Mouse (Mus musculus): ENCODE results near the gene Tnfrsf19.

The Tnfrsf19 gene

GRCm38 (mm10) chr14:61020968-61021367 lies 25.3 kb downstream of the Tnfrsf19 start:
- no peak for DNase-seq (ENCODE audit: low spot score)

GRCm38 (mm10) chr14:61019880-61020279 lies 26.4 kb downstream of the Tnfrsf19 start:
- DNase-seq (ENCODE audit: low spot score): no peak

GRCm38 (mm10) chr14:61014544-61014943 lies 31.7 kb downstream of the Tnfrsf19 start:
- DNase-seq (ENCODE audit: low spot score): no peak

- no peak for DNase-seq (ENCODE audit: low spot score)
These were observed 33.8 kb downstream of the Tnfrsf19 start for GRCm38 (mm10) chr14:61012397-61012931.

GRCm38 (mm10) chr14:61011621-61012174 lies 34.6 kb downstream of the Tnfrsf19 start:
- no peak for DNase-seq (ENCODE audit: low spot score)

GRCm38 (mm10) chr14:61005127-61005837 lies 41.0 kb downstream of the Tnfrsf19 start:
- no peak for DNase-seq (ENCODE audit: low spot score)

GRCm38 (mm10) chr14:61003676-61004075 lies 42.6 kb downstream of the Tnfrsf19 start:
- no peak for DNase-seq (ENCODE audit: low spot score)

- no peak for DNase-seq (ENCODE audit: low spot score)
These were observed 46.2 kb downstream of the Tnfrsf19 start for GRCm38 (mm10) chr14:61000072-61000471.

GRCm38 (mm10) chr14:60996556-60996955 lies 49.7 kb downstream of the Tnfrsf19 start:
- no peak for DNase-seq (ENCODE audit: low spot score)

GRCm38 (mm10) chr14:60993506-60993905 lies 52.8 kb downstream of the Tnfrsf19 start:
- DNase-seq (ENCODE audit: low spot score): no peak

- no peak for DNase-seq (ENCODE audit: low spot score)
These were observed 53.2 kb downstream of the Tnfrsf19 start for GRCm38 (mm10) chr14:60993092-60993491.

GRCm38 (mm10) chr14:60992144-60992543 lies 54.1 kb downstream of the Tnfrsf19 start:
- no peak for DNase-seq (ENCODE audit: low spot score)

- no peak for DNase-seq (ENCODE audit: low spot score)
These were observed 58.1 kb downstream of the Tnfrsf19 start for GRCm38 (mm10) chr14:60988228-60988627.

- DNase-seq (ENCODE audit: low spot score): no peak
These were observed 59.4 kb downstream of the Tnfrsf19 start for GRCm38 (mm10) chr14:60986926-60987325.

GRCm38 (mm10) chr14:60985077-60985476 lies 61.2 kb downstream of the Tnfrsf19 start:
- no peak for DNase-seq (ENCODE audit: low spot score)

GRCm38 (mm10) chr14:60984266-60984665 lies 62.0 kb downstream of the Tnfrsf19 start:
- DNase-seq (ENCODE audit: low spot score): no peak

- no peak for DNase-seq (ENCODE audit: low spot score)
These were observed 64.2 kb downstream of the Tnfrsf19 start for GRCm38 (mm10) chr14:60982126-60982525.

GRCm38 (mm10) chr14:60980244-60980887 lies 65.9 kb downstream of the Tnfrsf19 start:
- no peak for DNase-seq (ENCODE audit: low spot score)

GRCm38 (mm10) chr14:60978129-60978528 lies 68.2 kb downstream of the Tnfrsf19 start:
- DNase-seq (ENCODE audit: low spot score): no peak

GRCm38 (mm10) chr14:60976231-60976630 lies 70.1 kb downstream of the Tnfrsf19 start:
- no peak for DNase-seq (ENCODE audit: low spot score)

- no peak for DNase-seq (ENCODE audit: low spot score)
These were observed 70.6 kb downstream of the Tnfrsf19 start for GRCm38 (mm10) chr14:60975736-60976135.

- no peak for DNase-seq (ENCODE audit: low spot score)
These were observed 75.3 kb downstream of the Tnfrsf19 start for GRCm38 (mm10) chr14:60970961-60971360.

GRCm38 (mm10) chr14:60966061-60966460 lies 80.2 kb downstream of the Tnfrsf19 start:
- DNase-seq (ENCODE audit: low spot score): no peak

Measured in urinary bladder, postnatal 10 days (tissue).